Mouse (Mus musculus) C2C12 (cell line): Measurements from ENCODE around the gene Col5a3. TPM values are rescaled to one million over a fixed set of nuclear protein-coding genes. Genes with fewer than 3 reads are reported as not detected.

Source experiments
- H3K27me3 ChIP-seq: one replicate; pipeline ENCODE4 v1.6.1; 2011; ENCODE audit not compliant: control insufficient read depth, insufficient read depth, insufficient read length
- H3K36me3 ChIP-seq: one replicate; pipeline ENCODE4 v1.6.1; 2011; ENCODE audit not compliant: control insufficient read depth, insufficient read depth
- H3K4me3 ChIP-seq: one replicate; pipeline ENCODE4 v1.5.1; 2011; ENCODE audit warnings: mild to moderate bottlenecking, control low read depth; ENCODE audit not compliant: poor library complexity, insufficient read depth, severe bottlenecking
- H3K79me2 ChIP-seq: one replicate; pipeline ENCODE4 v1.6.1; 2011; ENCODE audit not compliant: control insufficient read depth, insufficient read depth
- H3K79me3 ChIP-seq: one replicate; pipeline ENCODE4 v1.6.1; 2011; ENCODE audit warnings: low read depth, control low read depth
- H3ac ChIP-seq: one replicate; pipeline ENCODE3; 2011; ENCODE audit warnings: low read depth; ENCODE audit not compliant: control insufficient read depth, insufficient read length
- CEBPB ChIP-seq: IDR thresholded peaks from one replicate; pipeline ENCODE4 v1.6.1; 2011; ENCODE audit warnings: low read depth, mild to moderate bottlenecking, control low read depth, moderate library complexity
- CTCF ChIP-seq: IDR thresholded peaks from one replicate; pipeline ENCODE4 v1.5.1; 2011; ENCODE audit not compliant: control insufficient read depth, insufficient read depth, insufficient read length
- FOSL1 ChIP-seq: IDR thresholded peaks from one replicate; pipeline ENCODE4 v1.8.0; 2011; ENCODE audit warnings: mild to moderate bottlenecking, low read length; ENCODE audit not compliant: poor library complexity, insufficient read depth, severe bottlenecking
- MAX ChIP-seq: IDR thresholded peaks from one replicate; pipeline ENCODE4 v1.6.1; 2011; ENCODE audit warnings: mild to moderate bottlenecking, control low read depth
- MYOD1 ChIP-seq: IDR thresholded peaks from one replicate; pipeline ENCODE4 v1.6.1; 2011; ENCODE audit warnings: low read depth; ENCODE audit not compliant: control insufficient read depth, insufficient read length
- MYOG ChIP-seq: IDR thresholded peaks from one replicate; pipeline ENCODE4 v1.6.1; 2011; ENCODE audit not compliant: control insufficient read depth, insufficient read length; ENCODE audit errors: extremely low read depth
- USF1 ChIP-seq: IDR thresholded peaks from one replicate; pipeline ENCODE4 v1.6.1; 2011; ENCODE audit warnings: low read depth, mild to moderate bottlenecking, control low read depth, moderate library complexity
- polyA plus RNA-seq: library from polyadenylated mRNA; unstranded; fragments of >200 nt; fragmentation: generic; extraction: Trizol; gene quantifications from one replicate; pipeline ENCODE4 v1.2.1, GENCODE M21; 2012; ENCODE audit warnings: missing spikeins

The Col5a3 gene
- polyA plus RNA-seq, 1 experiment = 1.3 TPM

DNA sequence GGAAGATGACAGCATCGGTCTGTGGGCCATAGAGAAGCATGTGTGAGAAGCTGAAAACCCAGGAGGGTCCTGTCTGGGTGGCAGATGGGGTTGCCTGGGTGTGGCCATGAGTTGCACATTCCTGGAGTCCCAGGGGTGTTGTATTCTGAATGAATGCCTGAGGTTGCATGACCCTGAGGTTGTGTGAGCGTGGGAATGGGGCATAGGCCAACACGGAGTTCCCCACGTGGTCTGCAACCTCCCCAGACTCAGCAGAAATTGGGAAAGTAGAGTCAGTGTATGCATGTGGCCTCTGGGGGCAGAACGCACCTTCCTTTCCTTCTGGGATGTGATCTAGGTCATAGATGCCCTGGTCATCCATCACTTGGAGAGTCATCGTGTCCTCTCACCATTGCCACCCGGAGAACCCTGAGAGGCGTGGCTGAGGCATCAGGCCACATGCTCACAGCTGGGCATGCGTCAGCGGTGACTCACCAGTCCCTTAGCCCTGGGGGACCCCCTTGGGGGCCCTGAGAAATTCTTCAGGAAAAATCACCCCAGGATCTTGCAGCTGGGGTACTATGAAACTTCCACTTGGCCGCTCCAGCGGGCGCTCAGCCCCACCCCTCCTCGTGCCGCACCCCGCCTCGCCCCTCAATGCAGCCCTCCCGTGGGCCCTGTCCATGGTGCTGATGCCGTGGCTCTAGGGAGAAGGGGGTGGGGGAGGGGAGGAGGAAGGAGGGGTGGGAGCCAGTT, 2.2 kb downstream of the Col5a3 start:
- no peaks in the 10 kb centered on the region for H3K36me3 ChIP-seq
- no peak for TF ChIP-seq MAX
- TF ChIP-seq CEBPB = no peak
- peak; percentile 36 for TF ChIP-seq MYOD1
- TF ChIP-seq USF1 = peak; percentile 77
- no peak for TF ChIP-seq CTCF
- TF ChIP-seq FOSL1 = peak; percentile 93
- TF ChIP-seq MYOG = no peak
- H3K79me2 ChIP-seq = no peaks in the 10 kb centered on the region
- H3K4me3 ChIP-seq = no peak overlapping the region
- no peaks in the 10 kb centered on the region for H3K27me3 ChIP-seq
- no peak overlapping the region for H3ac ChIP-seq
- no peaks in the 10 kb centered on the region for H3K79me3 ChIP-seq

GRCm38 (mm10) chr9:20810773-20811172, 4.1 kb downstream of the Col5a3 start:
- no peaks in the 10 kb centered on the region for H3K27me3 ChIP-seq
- TF ChIP-seq MYOD1 (no peak), CEBPB (no peak), USF1 (no peak), CTCF (no peak), MYOG (no peak), MAX (no peak), FOSL1 (no peak)
- no peak overlapping the region for H3K4me3 ChIP-seq
- H3K36me3 ChIP-seq = no peaks in the 10 kb centered on the region
- no peaks in the 10 kb centered on the region for H3K79me3 ChIP-seq
- H3K79me2 ChIP-seq = no peaks in the 10 kb centered on the region
- H3ac ChIP-seq = no peak overlapping the region

DNA sequence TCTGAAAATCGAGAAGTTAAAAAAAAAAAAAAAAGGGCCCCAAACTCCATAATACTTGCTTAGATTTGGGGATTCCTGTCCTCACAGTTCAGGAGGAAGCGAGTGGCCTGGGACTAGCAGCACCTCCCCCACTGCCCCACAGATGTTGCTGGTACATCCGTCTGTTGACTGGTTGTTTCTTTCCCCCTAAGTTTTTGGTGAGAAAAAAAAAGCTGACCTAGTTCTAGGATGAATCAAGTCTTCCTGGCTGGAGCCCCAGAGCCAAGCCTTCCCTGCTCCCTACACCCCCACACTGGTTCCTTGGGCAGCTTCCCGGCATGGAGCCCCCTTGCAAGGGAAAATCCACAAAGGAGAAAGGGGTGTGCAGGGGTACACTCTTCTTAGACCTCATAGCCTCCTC, 4.6 kb downstream of the Col5a3 start:
- Histone ChIP-seq H3K27me3 (no peaks in the 10 kb centered on the region), H3K36me3 (no peaks in the 10 kb centered on the region), H3K79me3 (no peaks in the 10 kb centered on the region), H3K79me2 (no peaks in the 10 kb centered on the region), H3K4me3 (no peak overlapping the region), H3ac (no peak overlapping the region)
- TF ChIP-seq CEBPB = no peak
- TF ChIP-seq USF1 = no peak
- no peak for TF ChIP-seq MYOG
- no peak for TF ChIP-seq MAX
- TF ChIP-seq FOSL1 = no peak
- TF ChIP-seq MYOD1 = no peak
- no peak for TF ChIP-seq CTCF

DNA sequence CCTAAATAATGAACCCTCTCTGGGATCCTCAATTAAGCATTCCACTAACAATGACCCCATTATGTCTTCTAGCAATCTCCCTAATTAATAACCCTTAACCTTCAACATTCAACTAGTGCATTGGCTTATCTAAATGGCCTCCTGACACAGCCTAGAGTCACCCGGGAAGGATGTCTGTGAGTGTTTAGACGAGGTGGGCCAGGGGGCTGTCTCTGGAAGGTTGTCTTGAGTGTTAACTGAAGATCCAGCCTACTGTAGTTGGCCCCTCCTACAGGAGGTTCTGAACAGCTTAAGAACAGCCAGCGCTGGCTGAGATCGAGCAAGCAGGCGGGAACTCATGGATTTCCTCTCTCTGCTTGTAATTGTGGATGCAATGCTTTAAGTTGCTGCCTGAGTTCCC, 9.2 kb downstream of the Col5a3 start:
- no peak overlapping the region for H3ac ChIP-seq
- no peak overlapping the region for H3K4me3 ChIP-seq
- H3K79me2 ChIP-seq = no peaks in the 10 kb centered on the region
- no peaks in the 10 kb centered on the region for H3K27me3 ChIP-seq
- no peaks in the 10 kb centered on the region for H3K36me3 ChIP-seq
- no peaks in the 10 kb centered on the region for H3K79me3 ChIP-seq
- TF ChIP-seq MYOG (no peak), USF1 (no peak), MAX (no peak), MYOD1 (no peak), FOSL1 (no peak), CTCF (no peak), CEBPB (no peak)

DNA sequence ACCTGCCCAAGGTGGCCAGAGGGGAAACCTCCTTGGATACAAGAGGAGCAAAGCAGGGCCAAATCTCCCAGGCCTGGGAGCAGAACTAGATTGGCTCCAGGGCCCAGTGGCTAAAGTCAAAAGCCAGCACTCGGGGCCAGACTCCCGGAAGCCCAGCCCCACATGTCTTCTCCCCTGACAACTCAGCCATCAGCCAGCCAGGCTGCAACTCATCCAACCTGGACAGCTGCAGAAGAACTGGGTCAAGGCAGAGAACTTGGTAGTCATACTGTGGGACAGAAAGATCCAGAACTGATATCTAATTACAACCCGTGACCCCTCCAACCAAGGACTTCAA, 9.7 kb downstream of the Col5a3 start:
- Histone ChIP-seq H3K27me3 (no peaks in the 10 kb centered on the region), H3K36me3 (no peaks in the 10 kb centered on the region), H3K79me3 (no peaks in the 10 kb centered on the region), H3ac (no peak overlapping the region), H3K4me3 (no peak overlapping the region), H3K79me2 (no peaks in the 10 kb centered on the region)
- TF ChIP-seq CTCF (no peak), MYOD1 (no peak), CEBPB (no peak), USF1 (no peak), MYOG (no peak)
